Mouse (Mus musculus): ENCODE data around the gene Rad51b.

DNA sequence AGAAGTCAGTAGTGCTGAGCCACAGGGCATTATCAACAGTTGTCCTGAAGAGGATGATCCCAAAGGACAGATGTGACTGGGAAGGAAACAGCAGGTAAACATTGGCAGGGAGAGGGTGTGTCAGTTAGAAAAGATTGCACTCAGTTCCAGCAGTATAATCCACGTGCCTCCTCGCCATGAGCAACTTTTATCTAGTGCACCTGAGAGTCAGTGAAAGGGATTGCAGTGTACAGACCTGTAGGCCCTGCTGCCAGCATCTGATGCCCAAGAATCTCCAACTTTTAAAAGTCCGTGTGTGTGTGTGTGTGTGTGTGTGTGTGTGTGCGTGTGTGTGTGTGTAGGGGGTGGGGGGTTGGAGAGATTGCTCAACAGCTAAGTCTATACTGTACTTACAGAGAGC lies 195.5 kb downstream of the Rad51b start:
- TF ChIP-seq EP300 (IDR thresholded peaks at IDR 0.05; ENCODE audit: low read length): no peak
- TF ChIP-seq CTCF (conservative IDR thresholded peaks at IDR 0.05 in 1 of 2, IDR thresholded peaks at IDR 0.05 in 1 of 2; ENCODE audit: low read depth in 2 of 2, low read length in 2 of 2): no peak
- TF ChIP-seq POLR2A (IDR thresholded peaks at IDR 0.05; ENCODE audit: low read depth, low read length): no peak
- no peak for TF ChIP-seq JUN (IDR thresholded peaks at IDR 0.05; ENCODE audit: insufficient read depth, low read depth, low read length)
- TF ChIP-seq TBP (conservative IDR thresholded peaks at IDR 0.05; ENCODE audit: low read depth, low read length): no peak
- no peak for TF ChIP-seq ZMIZ1 (IDR thresholded peaks at IDR 0.05; ENCODE audit: low read depth, low read length)
- no peak for TF ChIP-seq MAX (IDR thresholded peaks at IDR 0.05; ENCODE audit: low read length)
- TF ChIP-seq E2F4 (IDR thresholded peaks at IDR 0.05; ENCODE audit: insufficient replicate concordance, low read depth, low read length): no peak
